Comparison of ENCODE assay signal across 13 mouse cellular contexts in the genomic region with DNA sequence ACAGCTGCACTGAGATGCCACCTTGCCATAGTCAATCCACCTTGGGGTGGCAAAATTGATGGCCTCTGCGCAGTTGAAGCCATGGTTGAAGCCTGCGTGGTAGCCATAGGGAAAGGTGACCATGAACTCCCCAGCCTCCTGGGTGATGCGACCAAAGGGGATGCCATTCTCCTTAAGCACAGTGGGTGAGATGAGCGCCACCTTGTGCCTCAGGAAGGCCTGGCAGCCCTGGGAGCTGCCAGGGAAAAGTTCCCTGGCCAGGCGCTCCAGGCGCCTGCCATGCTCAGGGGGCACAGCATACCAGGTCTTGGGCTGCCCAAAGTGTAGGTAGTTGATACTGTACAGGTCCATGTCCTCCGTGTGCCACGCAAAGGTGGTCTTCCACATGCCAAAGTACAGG. TPM values are rescaled to one million over a fixed set of nuclear protein-coding genes. Genes with fewer than 3 reads are reported as not detected.
DNase-seq lines count a peak whose midpoint lies in the region; ATAC-seq and TF ChIP-seq lines count a peak whose summit lies in the region.
"Not testable (repeated sequence)": the region's sequence is repeated elsewhere in the genome, so short reads cannot be mapped to it uniquely, and the experiment has no call there.
"Had no signal": no experiment of that assay in that cellular context is flagged by ENCODE, and none has a peak within 500 bp of the region (broad histone marks: within the 10 kb centered on the region; RNA-seq: fewer than 3 reads in every experiment).

No protein-coding gene starts in this region.

- DNase-seq in brain, adult 2 months (ENCODE audit: low read depth, low spot score): peak; percentile 14
- DNase-seq in cerebellum, adult 9-11 months: peak; percentile 14
- DNase-seq in heart, adult 2 months; layer of hippocampus, adult 2 months (ENCODE audit: low spot score in 2 of 2): not testable (repeated sequence)
- peak; percentile 13 for DNase-seq in lung, adult 2 months
- peak; percentile 20 for DNase-seq in thymus, postnatal 4 days

- not testable (repeated sequence) for TF ChIP-seq EP300 in heart, adult 2 months (IDR thresholded peaks at IDR 0.05; ENCODE audit: insufficient read depth, low read depth, low read length)

- H3K4me3 ChIP-seq in heart, adult 2 months; layer of hippocampus, adult 2 months; lung, adult 2 months (replicated peaks; ENCODE audit: extremely low read depth, low read depth, low read length): not testable (repeated sequence)

- H3K4me1 ChIP-seq in heart, adult 2 months (ENCODE audit: control insufficient read depth, insufficient read depth, low read length); lung, adult 2 months (ENCODE audit: control insufficient read depth, insufficient read depth, low read length): not testable (repeated sequence)

- TF ChIP-seq POLR2A in heart, adult 2 months (IDR thresholded peaks at IDR 0.05; ENCODE audit: insufficient read depth, low read depth, low read length); lung, adult 2 months (IDR thresholded peaks at IDR 0.05; ENCODE audit: borderline replicate concordance, extremely low read depth, low read depth, low read length): not testable (repeated sequence)

- not testable (repeated sequence) for H3K36me3 ChIP-seq in heart, adult 2 months (ENCODE audit: control insufficient read depth, insufficient read depth, low read length)

- TF ChIP-seq CTCF in heart, adult 2 months (IDR thresholded peaks at IDR 0.05): peak; percentile 24; the same call in 1 of the 2 replicates
- peak; percentile 54 for TF ChIP-seq CTCF in layer of hippocampus, adult 2 months (conservative IDR thresholded peaks at IDR 0.05)
- peak; percentile 20; the same call in 1 of the 2 replicates for TF ChIP-seq CTCF in lung, adult 2 months (IDR thresholded peaks at IDR 0.05; ENCODE audit: insufficient read depth, low read length)

- H3K27me3 ChIP-seq in heart, adult 2 months (ENCODE audit: control insufficient read depth, insufficient read depth, low read length): not testable (repeated sequence)

- H3K79me2 ChIP-seq in heart, adult 2 months (replicated peaks; ENCODE audit: control insufficient read depth, insufficient read depth, low read length): not testable (repeated sequence)

- intact Hi-C loops in heart, adult 2 months (cut with DNase I): not testable (repeated sequence)

- not testable (repeated sequence) for H3K9ac ChIP-seq in heart, adult 2 months (ENCODE audit: low read depth, low read length)

- not testable (repeated sequence) for H3K27ac ChIP-seq in heart, adult 2 months; layer of hippocampus, adult 2 months

- peak; percentile 83 for ATAC-seq in megakaryocyte-erythroid progenitor cell, adult 5-6 weeks (replicated peaks; ENCODE audit: low FRiP score, low TSS enrichment, poor library complexity, severe bottlenecking)

- 58% methylated on average over 8 of the region's 8 CpGs for WGBS in heart, adult 2 months
- 63% methylated on average over 8 of the region's 8 CpGs for WGBS in lung, adult 2 months

RNA-seq across cellular contexts. Expression of gene Kdm4d, which starts 49.2 kb away (rescaled TPM):
- not detected for total RNA-seq in heart, adult 2 months (2021)
- polyA plus RNA-seq in heart, adult 2 months (2012; rRNA removed): 0.18 TPM in 1 of 2 replicates, not detected in the other
- total RNA-seq in layer of hippocampus, adult 2 months (2021): 1 to 10 TPM; 1.0 to 1.3 TPM
- 0.12 and 0.21 TPM in 2 replicates for polyA plus RNA-seq in lung, adult 2 months (2012; rRNA removed)
- not detected in 2 replicates for total RNA-seq in megakaryocyte-erythroid progenitor cell, adult 5-6 weeks (2014; fragmentation: Nextera tagmentation)
- total RNA-seq in megakaryocyte-erythroid progenitor cell, adult 5-6 weeks (2017): not detected in 2 replicates
- total RNA-seq: gastrocnemius, postnatal 25 days; heart, adult 8-10 months; heart, postnatal 25 days; neutrophil, adult 5-6 weeks had no signal
- polyA plus RNA-seq: forebrain, embryonic 11.5 days; limb, embryonic 11.5 days had no signal

RNA-seq across cellular contexts. Expression of gene Cwc15, which starts 49.3 kb away (rescaled TPM):
- total RNA-seq in heart, adult 2 months (2021): 10 to 100 TPM; 60.8 to 71.6 TPM
- 13.6 and 21.6 TPM in 2 replicates for polyA plus RNA-seq in heart, adult 2 months (2012; rRNA removed)
- 10 to 100 TPM; 80.7 to 90.5 TPM for total RNA-seq in layer of hippocampus, adult 2 months (2021)
- polyA plus RNA-seq in lung, adult 2 months (2012; rRNA removed): 7.9 and 12.5 TPM in 2 replicates
- total RNA-seq in megakaryocyte-erythroid progenitor cell, adult 5-6 weeks (2014; fragmentation: Nextera tagmentation): 161 and 192 TPM in 2 replicates
- total RNA-seq in megakaryocyte-erythroid progenitor cell, adult 5-6 weeks (2017): 286 and 287 TPM in 2 replicates
